Mouse (Mus musculus): ENCODE results near the gene Fam171a2. TPM values are rescaled to one million over a fixed set of nuclear protein-coding genes. Genes with fewer than 3 reads are reported as not detected.
A peak's percentile ranks its signal among the peaks of the same experiment; 100 is the strongest.

Fam171a2 gene
- total RNA-seq, 4 experiments from 2014 or later, result 0.97 to 1.5 (median 1.2) TPM

DNA sequence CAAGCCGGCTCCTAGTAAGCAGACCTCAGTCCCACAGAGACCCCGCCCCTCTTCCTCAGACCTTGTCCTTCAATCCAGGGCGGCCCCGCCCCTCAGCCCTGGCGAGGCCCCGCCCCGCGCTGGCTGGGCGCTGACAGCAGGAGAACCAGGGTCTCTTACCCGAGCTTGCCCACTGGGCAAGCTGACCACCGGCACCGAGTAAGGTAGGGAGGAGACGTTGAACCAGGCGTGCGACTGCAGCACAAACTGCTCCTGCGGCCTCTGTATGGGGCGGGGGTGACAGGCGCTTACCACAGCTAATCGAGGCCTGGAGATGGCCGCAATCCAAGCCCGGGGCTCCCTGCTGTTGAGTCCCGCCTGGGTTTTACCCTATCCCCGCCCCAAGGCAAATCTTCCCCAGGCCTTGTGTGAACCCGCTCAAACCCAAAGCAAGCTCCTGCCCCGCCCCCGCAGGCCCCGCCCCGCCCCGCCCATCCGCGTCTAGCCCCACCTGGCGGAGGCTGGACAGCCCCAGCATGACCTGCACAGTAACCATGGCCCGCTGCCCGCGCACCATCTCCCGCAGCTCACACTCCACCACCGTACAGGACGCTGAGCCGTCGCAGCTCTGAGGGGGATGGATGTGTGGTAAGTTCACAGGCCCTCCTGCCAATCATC lies 8.4 kb upstream of the Fam171a2 start:
- peak; percentile 46 to 64 for DNase-seq (ENCODE audit: low spot score in 2 of 2)

DNA sequence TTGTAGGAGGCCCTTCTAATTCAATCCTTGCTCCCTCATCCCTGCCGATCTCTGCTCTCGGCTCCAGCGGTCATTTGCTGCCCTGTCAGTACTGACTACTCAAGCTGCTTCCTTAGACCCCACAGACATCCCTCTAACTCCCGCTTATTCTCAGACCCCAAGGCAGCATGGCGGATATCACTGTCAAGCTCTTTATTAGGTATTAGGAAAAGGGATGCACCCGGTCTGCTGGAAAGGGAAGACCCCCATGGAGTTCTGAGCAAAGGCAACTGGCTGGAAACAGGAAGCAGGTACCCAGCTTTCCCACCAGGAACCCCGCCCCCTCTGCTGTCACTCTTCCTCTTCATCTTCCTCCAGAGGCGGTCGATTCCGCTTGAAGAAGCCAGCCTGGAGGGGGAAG lies 5.6 kb upstream of the Fam171a2 start:
- DNase-seq (ENCODE audit: low spot score in 2 of 2), result no peak

DNA sequence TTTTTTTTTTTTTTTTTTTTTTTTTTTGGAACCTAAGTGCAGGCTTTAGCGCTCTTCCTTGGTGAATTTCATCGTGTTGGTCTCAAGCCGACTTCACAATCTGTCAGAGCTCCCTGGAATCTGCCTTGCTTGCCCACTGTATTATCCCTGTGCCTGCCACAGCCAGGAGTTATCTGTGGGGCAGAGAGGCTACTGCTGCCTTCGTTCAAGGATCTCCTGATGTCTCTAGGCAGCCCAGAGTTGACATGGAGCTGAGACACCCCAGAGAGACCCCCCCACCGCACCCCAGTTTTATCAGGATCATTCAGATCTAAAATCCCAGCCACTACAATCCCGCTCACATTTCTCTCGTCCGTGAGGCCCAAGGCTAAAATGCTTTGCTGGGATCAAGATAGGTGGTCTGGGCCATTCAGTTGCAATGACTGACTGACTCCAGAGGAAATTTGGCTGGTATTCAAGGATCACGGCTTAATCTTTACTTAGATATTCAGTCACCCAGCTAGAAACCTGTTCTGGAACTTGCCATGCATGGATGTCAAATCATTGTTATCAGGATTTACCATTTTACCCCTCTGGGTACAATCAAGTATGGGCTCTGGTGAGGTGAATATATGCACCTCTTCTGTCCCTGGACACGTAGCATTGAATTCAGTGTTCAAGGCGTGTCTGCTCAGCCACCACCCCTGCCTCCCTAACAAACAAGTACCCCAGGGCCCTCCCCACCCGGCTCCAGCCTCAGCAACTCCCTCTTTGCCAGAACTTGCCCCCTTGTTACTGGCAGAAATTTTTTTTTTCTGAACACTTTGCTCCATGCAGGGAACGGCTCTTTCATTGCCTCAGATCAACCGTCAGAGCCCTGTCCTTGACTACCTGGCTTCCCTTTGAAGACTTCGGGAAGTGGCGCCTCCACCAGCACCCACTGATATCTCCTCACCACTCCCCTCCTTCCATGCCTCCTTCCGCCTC lies 1.8 kb upstream of the Fam171a2 start:
- no peak for DNase-seq (ENCODE audit: low spot score in 2 of 2)

DNA sequence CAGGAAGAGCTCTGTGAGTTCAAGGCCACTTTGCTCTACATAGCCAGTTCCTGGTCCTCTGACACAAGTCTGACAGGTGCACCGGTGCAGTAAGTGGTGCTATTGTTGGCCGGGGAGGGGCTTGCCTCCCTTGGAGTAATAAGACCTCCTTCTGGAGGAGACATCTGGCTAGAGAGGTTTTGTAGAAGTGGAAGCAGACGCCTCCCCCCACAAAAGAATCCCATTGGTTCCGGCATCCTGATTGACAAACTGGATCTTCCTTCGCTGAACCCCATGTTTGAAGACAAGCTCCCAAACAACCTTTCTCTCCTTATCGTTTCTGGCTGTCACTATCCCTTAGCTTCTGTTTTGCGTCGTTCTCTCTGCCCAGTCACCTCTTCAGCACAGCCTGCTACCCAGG lies 845 bp upstream of the Fam171a2 start:
- no peak for DNase-seq (ENCODE audit: low spot score in 2 of 2)

DNA sequence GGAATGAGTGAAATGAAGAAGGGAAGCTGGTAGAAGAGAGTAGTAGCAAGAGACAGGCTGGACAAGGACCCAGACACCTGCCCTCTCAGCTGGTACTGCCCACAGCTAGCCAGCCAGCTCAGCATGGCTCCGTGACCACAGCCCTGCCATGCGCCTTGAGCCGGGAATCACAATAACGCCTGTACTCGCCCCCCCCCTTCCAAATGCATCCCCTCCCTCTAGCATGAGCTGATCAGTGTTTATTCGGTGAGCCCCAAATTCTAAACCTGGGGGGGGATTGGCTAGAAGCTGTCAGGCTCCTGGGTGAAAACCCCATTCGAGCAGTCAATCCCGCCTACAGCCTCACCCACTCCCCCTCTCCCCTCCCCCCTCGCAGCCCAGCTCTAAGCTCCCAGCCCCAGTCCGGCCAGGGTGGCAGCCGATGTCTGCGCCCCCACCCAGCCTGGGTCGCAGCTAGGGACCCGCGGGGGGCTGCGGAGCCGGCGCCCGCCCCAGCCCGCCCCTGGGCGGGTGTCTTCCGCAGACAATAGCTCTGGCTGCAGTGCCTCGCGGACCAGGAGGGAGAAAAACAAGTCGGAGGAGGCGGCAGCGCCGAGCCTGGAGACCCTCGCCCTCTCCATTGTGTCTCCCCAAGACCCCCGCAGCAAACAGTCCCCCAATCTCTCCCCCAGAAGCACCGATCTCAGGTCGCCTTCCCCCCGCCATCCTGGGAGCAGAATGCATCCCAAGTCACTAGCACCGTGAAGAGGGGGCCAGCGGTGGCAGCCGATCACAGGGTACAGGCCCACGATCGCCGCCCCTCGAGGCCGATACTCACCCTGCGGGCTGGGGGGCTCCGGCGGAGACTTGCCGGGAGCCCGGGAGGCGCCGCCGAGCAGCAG lies 661 bp downstream of the Fam171a2 start:
- no peak for DNase-seq (ENCODE audit: low spot score in 2 of 2)

DNA sequence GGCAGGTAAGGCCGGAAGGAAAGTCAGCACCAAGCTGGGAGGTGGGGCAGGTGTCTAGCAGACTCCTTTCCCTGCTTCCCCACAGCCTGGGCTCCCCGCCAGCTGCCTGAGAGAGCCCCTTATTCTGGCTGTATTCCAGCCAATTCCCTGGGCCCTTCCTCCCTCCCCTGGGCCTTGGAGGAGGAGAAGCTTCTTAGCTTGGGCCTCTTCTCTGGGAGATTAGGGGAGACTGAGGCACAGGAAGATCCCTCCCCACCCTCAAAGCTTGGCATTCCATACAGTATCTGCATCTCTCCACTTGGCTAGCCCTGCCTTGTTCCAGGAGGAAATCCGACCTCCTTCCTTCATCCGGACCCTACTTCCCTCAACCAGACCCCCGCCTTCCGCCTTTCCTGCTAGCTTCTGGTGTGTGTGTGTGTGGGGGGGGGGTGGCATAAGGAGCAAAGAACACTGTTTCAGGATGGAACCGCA lies 1.6 kb downstream of the Fam171a2 start:
- DNase-seq (ENCODE audit: low spot score in 2 of 2), result no peak

DNA sequence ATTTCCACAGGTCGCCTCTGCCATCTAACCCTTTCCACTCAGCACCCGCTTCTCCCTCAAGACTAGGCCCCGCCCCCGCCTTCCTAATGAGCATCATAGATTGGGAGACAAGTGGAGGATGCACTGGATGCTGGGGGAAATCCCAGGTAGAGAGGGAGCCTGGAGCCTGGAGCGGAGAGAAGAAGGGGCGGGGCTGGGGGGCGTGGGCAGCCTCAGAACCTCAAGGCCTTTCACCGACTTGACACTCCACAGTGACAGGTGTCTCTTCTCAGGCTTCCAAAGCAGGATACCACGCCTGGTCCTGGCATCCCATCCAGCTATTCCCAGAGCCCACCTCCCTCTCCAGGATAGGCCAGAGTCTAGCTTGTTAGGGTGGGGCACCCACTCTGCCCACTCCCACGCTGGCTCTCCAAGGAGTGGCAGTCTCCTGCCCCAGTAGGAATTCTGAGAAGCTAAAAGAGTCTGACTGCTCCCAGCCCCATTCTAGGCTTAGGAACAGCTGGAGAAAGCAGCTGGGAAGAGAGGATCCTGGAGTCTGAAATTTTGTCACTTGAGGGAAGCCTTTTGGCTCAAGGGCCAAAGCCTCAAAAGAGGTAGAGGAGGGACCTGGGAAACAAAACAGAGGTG lies 2.1 kb downstream of the Fam171a2 start:
- DNase-seq (ENCODE audit: low spot score in 2 of 2), result no peak

DNA sequence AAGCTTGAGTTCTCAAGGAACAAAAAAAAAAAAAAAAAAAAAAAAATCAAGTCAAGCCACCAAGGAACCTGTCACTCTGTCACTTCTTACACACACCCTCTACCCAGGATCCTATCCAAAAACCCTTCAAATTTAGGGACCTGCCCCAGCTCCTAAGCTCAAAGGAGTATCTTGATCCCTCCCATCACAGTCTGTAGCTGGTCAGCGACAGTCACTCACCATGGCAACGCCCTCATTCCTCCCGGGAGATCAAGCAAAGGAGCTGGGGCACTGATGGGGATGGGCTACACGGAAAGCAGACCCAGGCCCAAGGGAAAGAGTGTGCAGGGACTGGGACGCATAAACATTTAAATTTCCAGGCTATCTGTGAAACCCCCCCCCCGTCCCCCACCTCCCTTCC lies 2.7 kb downstream of the Fam171a2 start:
- DNase-seq (ENCODE audit: low spot score in 2 of 2), result no peak

DNA sequence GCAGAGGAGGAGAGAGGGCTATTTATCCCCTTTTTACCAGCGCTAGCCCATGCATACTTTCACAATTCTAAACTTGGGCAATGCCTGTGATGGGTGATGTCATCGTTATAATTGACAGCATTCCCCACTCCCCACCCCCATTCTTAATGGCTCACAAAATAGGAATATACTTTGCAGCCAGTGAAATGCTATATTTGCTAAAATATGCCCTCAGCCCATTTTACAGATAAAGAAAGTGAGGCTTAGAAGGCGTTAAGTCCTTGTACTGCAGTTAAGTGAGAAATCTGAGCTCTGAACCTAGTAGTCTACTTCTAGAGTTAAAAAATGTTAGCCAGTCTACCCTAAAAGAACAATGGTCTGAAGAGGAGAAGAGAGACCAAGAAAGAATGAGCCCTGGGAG lies 3.2 kb downstream of the Fam171a2 start:
- DNase-seq (ENCODE audit: low spot score in 2 of 2), result no peak

DNA sequence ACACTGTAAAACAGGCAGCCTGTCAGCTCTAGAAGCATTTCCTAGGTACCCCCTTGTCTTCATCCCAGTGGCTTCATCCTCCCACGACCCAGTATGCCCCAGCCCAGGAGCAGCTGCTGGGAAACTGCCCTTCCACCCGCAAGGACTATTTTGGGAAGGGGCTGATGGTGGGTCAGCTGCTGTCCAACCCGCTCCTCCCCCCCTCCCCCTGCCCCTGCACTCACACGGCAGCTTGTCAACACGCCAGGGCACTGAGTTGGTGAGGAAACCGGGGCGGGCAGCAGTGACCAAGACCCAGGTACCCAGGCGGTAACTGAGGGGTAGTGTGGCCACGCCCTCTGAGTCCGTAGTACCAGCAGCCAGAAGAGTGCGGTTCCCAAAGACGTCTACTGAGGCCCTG lies 3.7 kb downstream of the Fam171a2 start:
- DNase-seq (ENCODE audit: low spot score in 2 of 2), result no peak

DNA sequence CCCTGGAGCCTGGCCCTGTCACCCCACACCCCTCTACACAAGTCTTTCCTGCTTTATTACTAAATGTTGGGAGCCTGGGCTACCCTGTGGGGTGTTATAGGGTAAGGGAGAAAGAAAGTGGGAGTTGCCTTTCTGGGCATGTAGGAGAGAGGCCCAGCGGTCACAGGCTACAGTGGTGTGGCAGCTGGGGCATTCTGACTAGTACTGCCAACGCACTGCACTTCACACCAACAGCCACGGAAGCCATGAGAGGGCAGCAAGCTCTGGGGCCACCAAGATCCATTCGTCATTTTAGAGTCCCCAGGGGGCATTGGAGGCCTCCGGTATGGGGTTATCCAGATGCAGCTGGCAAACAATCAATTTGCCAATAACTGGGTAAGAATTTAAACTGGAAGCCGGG lies 5.4 kb downstream of the Fam171a2 start:
- no peak for DNase-seq (ENCODE audit: low spot score in 2 of 2)

DNA sequence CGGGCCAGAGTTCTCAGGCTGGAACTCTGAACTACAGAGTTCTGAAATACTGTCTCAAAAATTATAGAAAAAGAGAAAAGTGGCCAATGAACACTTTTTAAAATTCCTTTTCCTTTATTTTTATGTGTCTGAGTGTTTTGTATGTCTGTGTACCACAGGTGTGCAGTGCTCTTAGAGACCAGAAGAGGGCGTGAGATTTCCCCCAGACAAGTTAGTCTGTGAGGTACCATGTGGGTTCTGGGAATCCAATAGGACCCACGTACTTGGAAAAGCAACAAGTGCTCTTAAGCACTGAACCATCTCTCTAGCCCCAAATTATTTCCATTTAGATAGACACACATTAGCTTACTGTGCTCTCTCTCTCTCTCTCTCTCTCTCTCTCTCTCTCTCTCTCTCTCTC lies 6.0 kb downstream of the Fam171a2 start:
- no peak for DNase-seq (ENCODE audit: low spot score in 2 of 2)

DNA sequence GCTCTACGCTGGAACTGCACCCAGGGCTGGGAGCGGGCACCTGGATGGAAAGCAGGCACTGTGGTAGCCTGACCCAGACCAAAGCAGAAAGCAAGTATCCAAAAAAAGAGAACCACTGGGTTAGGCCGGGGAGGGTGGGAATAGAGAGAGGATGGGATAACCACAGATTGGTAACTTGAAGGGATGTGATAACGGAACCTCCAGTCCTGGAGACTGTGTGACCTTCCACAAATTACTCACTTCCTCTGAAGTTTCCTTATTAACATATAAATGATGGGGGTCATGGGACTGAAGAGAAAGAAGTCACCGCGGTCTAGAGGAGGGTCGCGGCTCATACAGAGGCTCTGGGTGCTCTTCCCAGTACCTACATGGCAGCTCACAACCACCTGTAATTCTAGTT lies 7.2 kb downstream of the Fam171a2 start:
- no peak for DNase-seq (ENCODE audit: low spot score in 2 of 2)

DNA sequence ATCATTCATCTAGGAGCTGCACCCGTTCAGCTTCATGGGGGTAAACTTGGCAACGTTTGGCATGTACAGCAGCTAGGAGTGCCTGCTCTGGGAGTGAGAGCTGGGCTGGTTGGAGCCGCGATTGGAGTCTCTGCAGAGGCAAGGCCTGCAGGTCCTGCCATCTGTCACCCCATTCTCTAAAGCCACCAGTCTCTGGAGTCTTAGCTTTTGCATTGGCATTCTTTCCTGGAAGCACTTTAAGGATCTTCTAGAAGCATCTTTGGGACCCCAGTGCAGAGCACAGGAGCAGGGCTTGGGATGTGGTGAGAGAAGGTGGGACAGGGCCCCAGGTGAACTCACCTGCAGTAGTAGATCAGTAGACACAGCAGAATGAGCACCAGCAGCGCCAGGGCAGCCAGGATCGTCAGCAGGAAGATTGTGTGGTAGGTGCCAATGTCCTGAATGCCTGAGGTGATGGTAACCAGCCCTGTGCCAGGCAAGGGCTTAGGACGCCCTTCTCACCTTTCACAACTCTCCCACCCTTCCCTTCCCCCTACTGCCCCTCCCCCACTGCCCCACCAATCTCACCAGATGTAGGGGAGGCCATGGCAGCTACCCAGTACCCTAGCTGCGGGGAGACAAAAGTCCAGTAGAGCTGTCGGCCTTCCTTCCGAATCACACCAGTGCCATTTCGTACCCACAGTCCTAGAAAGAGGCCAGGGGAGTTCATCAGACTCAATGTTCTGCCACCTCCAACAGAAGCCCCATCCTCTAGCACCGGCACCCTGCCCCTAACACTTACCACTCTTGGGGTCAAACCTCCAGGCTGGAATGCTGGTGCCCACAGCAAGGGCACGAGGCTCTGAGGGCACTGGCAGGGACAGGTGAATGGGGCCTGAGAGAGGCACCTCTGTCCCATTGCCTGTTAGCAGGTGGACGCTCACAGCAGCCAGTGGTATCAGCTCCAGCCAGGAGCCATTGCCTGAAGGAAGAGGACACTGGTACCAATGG lies 8.1 kb downstream of the Fam171a2 start:
- no peak for DNase-seq (ENCODE audit: low spot score in 2 of 2)

DNA sequence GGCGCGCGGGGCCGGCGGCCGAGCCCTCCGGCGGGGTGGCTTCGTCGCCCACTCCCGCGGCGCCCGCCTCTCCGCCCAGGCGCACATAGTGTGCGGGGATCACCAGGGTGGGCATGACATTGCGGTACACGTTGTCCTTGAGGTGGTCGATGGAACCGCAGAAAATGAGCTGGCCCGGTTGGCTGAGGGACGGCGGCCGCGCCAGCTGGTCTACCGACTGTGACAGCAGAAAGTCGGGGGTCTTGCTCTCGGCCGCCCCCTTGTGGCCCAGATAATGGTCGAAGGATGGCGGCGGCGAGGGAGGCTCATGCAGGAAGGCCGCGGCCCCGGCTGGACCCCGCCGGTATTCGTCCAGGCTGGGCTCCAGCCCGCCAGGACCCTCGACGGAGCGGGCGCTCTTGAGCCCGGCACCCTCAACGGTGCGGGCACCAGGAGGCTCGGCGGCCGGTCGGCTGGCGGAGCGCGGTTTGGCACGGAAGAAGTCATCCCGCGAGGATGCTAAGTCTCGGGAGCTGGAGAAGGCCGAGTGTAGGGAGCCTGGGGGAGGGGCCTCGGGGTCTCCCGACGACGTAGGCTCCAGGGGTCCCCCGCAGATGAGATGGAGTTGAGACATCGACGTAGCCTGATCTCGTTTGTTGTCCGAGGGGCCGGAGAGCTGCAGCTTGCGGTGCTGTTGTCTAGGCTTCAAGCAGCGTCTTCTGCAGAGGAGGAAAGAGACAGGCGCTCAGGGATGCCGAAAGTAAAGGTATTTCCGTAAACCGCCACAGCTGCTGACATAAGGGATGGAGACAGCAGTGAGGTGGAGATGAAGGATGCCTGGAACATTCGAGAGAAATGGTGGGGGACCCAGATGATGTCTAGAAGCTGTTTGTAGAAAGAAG lies 9.0 kb downstream of the Fam171a2 start:
- DNase-seq (ENCODE audit: low spot score in 2 of 2), result peak; percentile 70 to 75

DNA sequence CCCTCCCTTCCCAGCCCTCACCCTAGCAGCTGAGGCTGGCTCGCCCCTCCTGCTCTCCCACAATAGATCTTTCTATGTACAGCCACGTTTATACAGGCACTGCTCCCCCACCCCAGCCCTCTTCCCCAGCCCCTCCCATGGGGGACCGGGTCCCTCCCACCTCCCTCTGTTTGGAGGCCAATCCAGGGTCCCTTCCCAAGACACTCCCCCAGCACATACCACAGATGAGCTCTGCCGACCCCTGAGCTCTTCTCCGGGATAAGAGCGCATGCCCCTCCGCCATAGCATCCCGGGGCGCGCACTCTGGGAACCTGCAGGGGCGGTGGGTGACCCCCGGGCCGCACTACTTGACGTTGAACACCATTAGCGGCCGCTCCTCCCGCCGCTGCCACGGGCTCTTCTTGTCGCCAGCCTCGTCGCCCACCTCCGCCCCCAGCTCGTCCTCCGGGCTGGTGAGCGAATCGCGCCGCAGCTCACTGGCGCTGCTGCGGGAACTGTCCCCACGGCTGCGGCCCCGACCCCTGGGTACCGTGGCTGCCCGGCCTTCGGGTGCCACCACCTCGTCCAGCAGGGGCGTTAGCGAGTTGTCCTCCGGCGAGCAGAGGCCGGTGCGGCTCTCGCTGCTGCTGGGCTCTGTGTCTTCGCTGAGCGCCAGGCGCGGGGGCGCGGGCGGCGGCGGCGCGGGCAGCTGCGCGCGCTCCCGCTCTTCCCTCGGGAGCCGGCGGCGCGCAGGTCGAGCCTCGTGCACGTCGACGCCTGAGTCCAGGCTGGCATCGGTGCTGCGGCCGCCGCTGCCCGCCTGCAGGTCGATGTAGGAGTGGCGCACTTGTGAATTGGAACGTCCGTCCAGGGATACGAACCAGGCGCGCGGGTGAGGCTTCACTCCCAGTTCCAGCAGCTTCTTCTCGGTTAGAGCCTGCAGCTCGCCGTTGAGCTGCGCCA lies 10.1 kb downstream of the Fam171a2 start:
- DNase-seq (ENCODE audit: low spot score in 2 of 2), result peak; percentile 40 to 58

DNA sequence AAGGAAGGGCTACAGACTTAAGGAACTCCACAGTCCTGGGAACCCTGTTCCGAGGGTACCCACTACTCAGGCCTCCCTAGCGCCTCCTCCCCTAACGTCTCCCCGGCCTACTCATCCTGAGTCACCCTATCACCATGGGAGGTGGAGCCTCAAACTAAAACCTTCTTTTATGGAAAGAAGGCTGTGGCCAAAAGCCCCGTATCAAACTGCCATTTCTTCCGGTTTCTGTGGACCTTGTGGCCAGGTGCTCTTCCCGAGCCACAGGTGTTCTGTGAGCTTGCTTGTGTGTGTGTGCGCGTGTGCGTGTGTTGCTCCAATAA lies 11.1 kb downstream of the Fam171a2 start:
- no peak for DNase-seq (ENCODE audit: low spot score in 2 of 2)

Measured in gastrocnemius, adult 8-10 months (tissue).